Mouse (Mus musculus): ENCODE data around the gene Galntl6. TPM values are rescaled to one million over a fixed set of nuclear protein-coding genes. Genes with fewer than 3 reads are reported as not detected.

Galntl6 gene
- total RNA-seq, 1 experiment, result 0.09 TPM

DNA sequence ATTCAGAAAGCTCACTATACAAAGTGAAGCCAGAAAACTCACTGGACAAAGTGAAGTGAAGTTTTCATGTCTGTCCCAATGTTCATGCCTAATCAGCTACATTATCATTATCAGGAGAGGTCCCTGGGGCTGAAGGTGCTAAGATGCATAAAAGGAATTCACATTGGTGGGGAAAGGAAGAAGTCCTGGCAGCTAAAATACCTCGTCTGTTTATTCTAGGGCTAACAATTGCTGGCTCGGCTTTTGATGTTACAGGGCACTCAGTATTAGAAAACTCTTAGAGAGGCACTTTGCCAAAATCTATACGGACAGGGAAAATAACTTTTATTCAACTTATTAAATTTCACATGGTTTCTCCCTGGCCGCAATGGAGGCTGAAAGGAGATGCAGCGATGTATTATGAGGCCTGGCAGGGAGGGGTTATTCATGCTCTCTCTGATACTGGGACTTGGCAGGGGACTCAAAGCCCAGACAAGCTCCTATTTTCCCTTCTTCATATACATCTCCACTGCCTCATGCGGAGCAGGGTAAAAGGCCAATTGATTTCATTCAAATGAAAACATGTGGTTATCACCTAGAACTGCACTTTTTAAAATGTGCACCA is 234.5 kb downstream of the Galntl6 start:
- Histone ChIP-seq H3K4me3 (ENCODE audit: insufficient read depth in 1 of 2, low read depth in 1 of 2, low read length in 2 of 2, poor library complexity in 1 of 2, severe bottlenecking in 1 of 2) (no peak overlapping the region), H3K9ac (ENCODE audit: insufficient read depth, low read depth, low read length, poor library complexity, severe bottlenecking) (no peak overlapping the region), H3K9me3 (ENCODE audit: control insufficient read depth, insufficient read depth, low read depth, low read length) (no peaks in the 10 kb centered on the region), H3K36me3 (ENCODE audit: control insufficient read depth, insufficient read depth, low read length, poor library complexity, severe bottlenecking) (no peaks in the 10 kb centered on the region), H3K27ac (ENCODE audit: insufficient read depth, low read depth, low read length, poor library complexity, severe bottlenecking) (no peak overlapping the region), H3K4me1 (ENCODE audit: control insufficient read depth in 2 of 2, insufficient read depth in 2 of 2, low read length in 2 of 2, poor library complexity in 1 of 2) (no peaks in the 10 kb centered on the region)
- no peak for DNase-seq (ENCODE audit: low read depth, low spot score)
- no peak for TF ChIP-seq HCFC1 (IDR thresholded peaks at IDR 0.05; ENCODE audit: borderline replicate concordance, insufficient read depth, low read length)
- no peak for TF ChIP-seq ZNF384 (IDR thresholded peaks at IDR 0.05; ENCODE audit: low read depth, low read length)
- no peak for TF ChIP-seq ZC3H11A (IDR thresholded peaks at IDR 0.05; ENCODE audit: borderline replicate concordance, low read depth, low read length)
- no peak for TF ChIP-seq CHD2 (IDR thresholded peaks at IDR 0.05; ENCODE audit: low read depth, low read length)
- in situ Hi-C loops (cut with MboI; ENCODE audit: low sequenced_read_pairs in 2 of 2, unreplicated experiment in 2 of 2), result no loop called here

DNA sequence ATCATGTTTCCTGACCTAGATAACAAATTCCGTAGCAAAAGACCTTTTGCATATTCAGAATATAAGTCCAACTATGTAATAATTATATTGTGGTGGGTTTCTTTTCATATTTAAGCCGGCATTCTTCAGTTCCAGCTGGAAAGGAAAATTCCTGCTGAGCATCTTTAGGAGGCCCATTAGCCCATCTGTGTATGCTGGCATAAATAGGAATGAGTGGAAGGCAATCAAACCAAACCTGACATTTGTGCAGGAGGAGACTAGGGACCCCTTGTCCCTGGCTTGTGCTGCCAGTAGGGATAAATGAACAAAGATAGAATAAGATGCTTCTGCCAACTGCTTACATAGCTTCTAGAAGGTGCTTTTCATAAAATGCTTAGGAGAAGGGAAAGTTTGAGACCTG is 243.4 kb downstream of the Galntl6 start:
- H3K4me3 ChIP-seq (ENCODE audit: insufficient read depth in 1 of 2, low read depth in 1 of 2, low read length in 2 of 2, poor library complexity in 1 of 2, severe bottlenecking in 1 of 2), result no peak overlapping the region
- H3K36me3 ChIP-seq (ENCODE audit: control insufficient read depth, insufficient read depth, low read length, poor library complexity, severe bottlenecking), result no peaks in the 10 kb centered on the region
- H3K4me1 ChIP-seq (ENCODE audit: control insufficient read depth in 2 of 2, insufficient read depth in 2 of 2, low read length in 2 of 2, poor library complexity in 1 of 2), result no peaks in the 10 kb centered on the region
- in situ Hi-C loops (cut with MboI; ENCODE audit: low sequenced_read_pairs in 2 of 2, unreplicated experiment in 2 of 2), result no loop called here
- no peak for DNase-seq (ENCODE audit: low read depth, low spot score)
- no peaks in the 10 kb centered on the region for H3K9me3 ChIP-seq (ENCODE audit: control insufficient read depth, insufficient read depth, low read depth, low read length)
- no peak overlapping the region for H3K27ac ChIP-seq (ENCODE audit: insufficient read depth, low read depth, low read length, poor library complexity, severe bottlenecking)
- H3K9ac ChIP-seq (ENCODE audit: insufficient read depth, low read depth, low read length, poor library complexity, severe bottlenecking), result no peak overlapping the region
- TF ChIP-seq CHD2 (IDR thresholded peaks at IDR 0.05; ENCODE audit: low read depth, low read length), result no peak
- TF ChIP-seq MAFK (IDR thresholded peaks at IDR 0.05; ENCODE audit: insufficient read depth, low read depth, low read length), result no peak

DNA sequence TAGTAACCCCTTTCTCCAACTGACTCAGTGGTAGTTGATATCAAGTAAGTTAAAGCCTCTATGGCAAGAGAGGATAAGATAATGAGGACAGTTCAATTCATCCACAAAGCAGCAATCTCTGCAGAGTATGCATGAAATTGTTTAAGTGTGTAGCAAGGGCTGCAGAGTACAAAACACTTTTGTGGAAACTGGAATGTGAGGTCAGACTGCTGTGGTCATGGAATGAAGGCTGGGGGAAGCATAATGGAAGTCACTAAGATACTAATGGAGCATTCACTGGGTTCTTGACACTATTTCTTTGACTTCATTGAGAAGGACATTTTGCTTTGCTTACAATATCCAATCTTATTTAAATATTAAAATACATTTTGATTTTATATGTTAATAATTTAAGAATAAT is 252.4 kb downstream of the Galntl6 start:
- H3K4me3 ChIP-seq (ENCODE audit: insufficient read depth in 1 of 2, low read depth in 1 of 2, low read length in 2 of 2, poor library complexity in 1 of 2, severe bottlenecking in 1 of 2), result no peak overlapping the region
- H3K4me1 ChIP-seq (ENCODE audit: control insufficient read depth in 2 of 2, insufficient read depth in 2 of 2, low read length in 2 of 2, poor library complexity in 1 of 2), result no peaks in the 10 kb centered on the region
- no peak overlapping the region for H3K27ac ChIP-seq (ENCODE audit: insufficient read depth, low read depth, low read length, poor library complexity, severe bottlenecking)
- no peak for TF ChIP-seq MAFK (IDR thresholded peaks at IDR 0.05; ENCODE audit: insufficient read depth, low read depth, low read length)
- TF ChIP-seq HCFC1 (IDR thresholded peaks at IDR 0.05; ENCODE audit: borderline replicate concordance, insufficient read depth, low read length), result no peak
- no peak for TF ChIP-seq ZNF384 (IDR thresholded peaks at IDR 0.05; ENCODE audit: low read depth, low read length)
- no peak for TF ChIP-seq CHD2 (IDR thresholded peaks at IDR 0.05; ENCODE audit: low read depth, low read length)
- no peak for TF ChIP-seq ZC3H11A (IDR thresholded peaks at IDR 0.05; ENCODE audit: borderline replicate concordance, low read depth, low read length)
- H3K36me3 ChIP-seq (ENCODE audit: control insufficient read depth, insufficient read depth, low read length, poor library complexity, severe bottlenecking), result no peaks in the 10 kb centered on the region
- H3K9ac ChIP-seq (ENCODE audit: insufficient read depth, low read depth, low read length, poor library complexity, severe bottlenecking), result no peak overlapping the region
- DNase-seq (ENCODE audit: low read depth, low spot score), result no peak
- H3K9me3 ChIP-seq (ENCODE audit: control insufficient read depth, insufficient read depth, low read depth, low read length), result no peaks in the 10 kb centered on the region
- in situ Hi-C loops (cut with MboI; ENCODE audit: low sequenced_read_pairs in 2 of 2, unreplicated experiment in 2 of 2), result no loop called here

- Histone ChIP-seq H3K9ac (ENCODE audit: insufficient read depth, low read depth, low read length, poor library complexity, severe bottlenecking) (no peak overlapping the region), H3K27ac (ENCODE audit: insufficient read depth, low read depth, low read length, poor library complexity, severe bottlenecking) (no peak overlapping the region), H3K4me1 (ENCODE audit: control insufficient read depth in 2 of 2, insufficient read depth in 2 of 2, low read length in 2 of 2, poor library complexity in 1 of 2) (no peaks in the 10 kb centered on the region), H3K36me3 (ENCODE audit: control insufficient read depth, insufficient read depth, low read length, poor library complexity, severe bottlenecking) (no peaks in the 10 kb centered on the region), H3K9me3 (ENCODE audit: control insufficient read depth, insufficient read depth, low read depth, low read length) (no peaks in the 10 kb centered on the region), H3K4me3 (ENCODE audit: insufficient read depth in 1 of 2, low read depth in 1 of 2, low read length in 2 of 2, poor library complexity in 1 of 2, severe bottlenecking in 1 of 2) (no peak overlapping the region)
- DNase-seq (ENCODE audit: low read depth, low spot score), result no peak
- TF ChIP-seq CHD2 (IDR thresholded peaks at IDR 0.05; ENCODE audit: low read depth, low read length), result no peak
- no peak for TF ChIP-seq HCFC1 (IDR thresholded peaks at IDR 0.05; ENCODE audit: borderline replicate concordance, insufficient read depth, low read length)
- TF ChIP-seq ZC3H11A (IDR thresholded peaks at IDR 0.05; ENCODE audit: borderline replicate concordance, low read depth, low read length), result no peak
- TF ChIP-seq MAFK (IDR thresholded peaks at IDR 0.05; ENCODE audit: insufficient read depth, low read depth, low read length), result no peak
- TF ChIP-seq ZNF384 (IDR thresholded peaks at IDR 0.05; ENCODE audit: low read depth, low read length), result no peak
- in situ Hi-C loops (cut with MboI; ENCODE audit: low sequenced_read_pairs in 2 of 2, unreplicated experiment in 2 of 2), result no loop called here
Observed at GRCm38 (mm10) chr8:58655631-58656030, 256.8 kb downstream of the Galntl6 start.

DNA sequence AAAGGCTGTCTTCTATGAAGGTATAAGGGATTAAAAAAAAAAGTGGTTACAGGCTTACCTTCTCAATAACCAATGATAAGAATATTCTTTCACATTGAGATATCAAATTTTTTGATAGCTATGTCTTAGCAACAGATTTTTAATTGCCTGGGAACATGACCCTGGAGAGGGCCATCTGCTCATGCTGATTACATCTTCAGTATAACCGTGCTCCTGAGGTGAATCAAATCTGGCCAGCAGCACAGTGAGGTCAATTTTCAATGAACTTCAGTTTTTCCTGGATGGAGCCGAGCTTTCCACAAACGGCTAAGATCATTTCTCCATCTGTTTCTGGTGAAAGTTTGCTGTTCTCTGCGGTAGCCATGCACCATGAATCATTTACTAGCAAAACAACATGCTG is 306.0 kb downstream of the Galntl6 start:
- TF ChIP-seq CHD2 (IDR thresholded peaks at IDR 0.05; ENCODE audit: low read depth, low read length), result no peak
- TF ChIP-seq HCFC1 (IDR thresholded peaks at IDR 0.05; ENCODE audit: borderline replicate concordance, insufficient read depth, low read length), result no peak
- no peak for TF ChIP-seq ZNF384 (IDR thresholded peaks at IDR 0.05; ENCODE audit: low read depth, low read length)
- no peak for TF ChIP-seq MAFK (IDR thresholded peaks at IDR 0.05; ENCODE audit: insufficient read depth, low read depth, low read length)
- TF ChIP-seq ZC3H11A (IDR thresholded peaks at IDR 0.05; ENCODE audit: borderline replicate concordance, low read depth, low read length), result no peak
- H3K4me1 ChIP-seq (ENCODE audit: control insufficient read depth in 2 of 2, insufficient read depth in 2 of 2, low read length in 2 of 2, poor library complexity in 1 of 2), result no peaks in the 10 kb centered on the region
- no peak overlapping the region for H3K9ac ChIP-seq (ENCODE audit: insufficient read depth, low read depth, low read length, poor library complexity, severe bottlenecking)
- no peak for DNase-seq (ENCODE audit: low read depth, low spot score)
- no peak overlapping the region for H3K27ac ChIP-seq (ENCODE audit: insufficient read depth, low read depth, low read length, poor library complexity, severe bottlenecking)
- H3K36me3 ChIP-seq (ENCODE audit: control insufficient read depth, insufficient read depth, low read length, poor library complexity, severe bottlenecking), result no peaks in the 10 kb centered on the region
- H3K4me3 ChIP-seq (ENCODE audit: insufficient read depth in 1 of 2, low read depth in 1 of 2, low read length in 2 of 2, poor library complexity in 1 of 2, severe bottlenecking in 1 of 2), result no peak overlapping the region
- in situ Hi-C loops (cut with MboI; ENCODE audit: low sequenced_read_pairs in 2 of 2, unreplicated experiment in 2 of 2), result no loop called here
- no peaks in the 10 kb centered on the region for H3K9me3 ChIP-seq (ENCODE audit: control insufficient read depth, insufficient read depth, low read depth, low read length)

Measured in ES-E14 (cell line).